Mouse (Mus musculus) adipose tissue, adult 10 weeks (tissue): ENCODE results near the gene Prdm10. TPM values are rescaled to one million over a fixed set of nuclear protein-coding genes. Genes with fewer than 3 reads are reported as not detected.

ENCODE experiments used
- polyA plus RNA-seq: library from polyadenylated mRNA; stranded (reverse); fragments of 350-450 nt; fragmentation: Illumina TruSeq; extraction: RNeasy Lipid Tissue Mini Kit (QIAGEN cat#74804); gene quantifications from one replicate; pipeline ENCODE4 v1.2.3, GENCODE M21; 2014; ENCODE audit warnings: low read depth, low replicate concordance

Prdm10 gene
- 4.4 TPM for polyA plus RNA-seq

GRCm38 (mm10) chr9:31280366-31281010, at the start of gene Prdm10:
TSS of gene Prdm10 (plus strand) at chr9:31280538.

GRCm38 (mm10) chr9:31385947-31386354, 105.6 kb downstream of the Prdm10 start, which contains the start of gene Nfrkb:
TSS of gene Nfrkb (plus strand) at chr9:31386192.

Other genes with a start within 250 kb of the Prdm10 start
- gene Zbtb44, start 249.9 kb upstream of the Prdm10 start, polyA plus RNA-seq: 9.7 TPM
- gene St14, start 148.7 kb upstream of the Prdm10 start, polyA plus RNA-seq: 69.7 TPM
- gene Aplp2, start 68.7 kb upstream of the Prdm10 start, polyA plus RNA-seq: 443 TPM
- gene Nfrkb, start 105.7 kb downstream of the Prdm10 start, polyA plus RNA-seq: 16.4 TPM
- 105 TPM for gene Tmem45b, start 183.9 kb downstream of the Prdm10 start, polyA plus RNA-seq